Mouse (Mus musculus) spleen, adult 2 months (tissue): ENCODE results near the gene Mras.

Source experiments
- CTCF ChIP-seq: fragments of 200-500 bp; IDR thresholded peaks from 2 replicates; pipeline ENCODE4 v1.5.1; 2011; ENCODE audit warnings: mild to moderate bottlenecking, inconsistent platforms; ENCODE audit not compliant: insufficient read depth, insufficient read length, insufficient replicate concordance; ENCODE audit errors: extremely low read depth
- POLR2A ChIP-seq: fragments of 200-500 bp; IDR thresholded peaks from 2 replicates; pipeline ENCODE4 v1.6.1; 2011; ENCODE audit warnings: low read depth, low read length, inconsistent platforms

DNA sequence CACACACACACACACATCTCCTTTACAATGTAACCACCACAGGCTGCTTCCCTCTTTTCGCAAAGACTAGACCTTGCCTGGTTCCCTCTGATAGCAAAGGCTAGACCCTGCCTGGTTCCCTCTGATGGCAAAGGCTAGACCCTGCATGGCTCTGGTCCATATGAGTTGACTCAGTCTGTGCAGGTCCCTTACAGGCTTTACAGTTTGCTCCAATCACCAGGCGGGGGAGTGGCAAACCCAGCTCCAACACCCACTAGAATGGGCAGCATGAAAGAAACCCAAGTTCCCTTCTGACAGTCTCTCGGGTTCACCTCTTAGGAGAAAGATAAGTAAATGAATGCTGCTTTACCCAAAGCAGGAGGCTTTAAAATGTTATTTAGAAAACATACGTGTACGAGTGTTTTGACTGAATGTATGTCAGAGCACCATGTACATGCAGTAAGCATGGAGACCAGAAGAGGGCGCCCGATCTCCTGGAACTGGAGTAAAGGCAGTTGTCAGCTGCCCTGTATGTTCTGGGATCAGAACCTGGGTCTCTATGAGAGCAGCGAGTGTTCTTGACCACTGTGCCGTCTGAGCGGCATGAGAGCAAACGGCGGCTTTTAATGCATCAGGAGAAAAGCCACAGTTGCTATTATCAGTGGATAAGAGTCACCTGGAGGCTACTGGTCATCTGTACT, 21.5 kb upstream of the Mras start:
- TF ChIP-seq CTCF (peak; percentile 44; the same call in 1 of the 2 replicates), POLR2A (no peak)
